ENCODE assay signal across 1 mouse cellular context in the genomic region with DNA sequence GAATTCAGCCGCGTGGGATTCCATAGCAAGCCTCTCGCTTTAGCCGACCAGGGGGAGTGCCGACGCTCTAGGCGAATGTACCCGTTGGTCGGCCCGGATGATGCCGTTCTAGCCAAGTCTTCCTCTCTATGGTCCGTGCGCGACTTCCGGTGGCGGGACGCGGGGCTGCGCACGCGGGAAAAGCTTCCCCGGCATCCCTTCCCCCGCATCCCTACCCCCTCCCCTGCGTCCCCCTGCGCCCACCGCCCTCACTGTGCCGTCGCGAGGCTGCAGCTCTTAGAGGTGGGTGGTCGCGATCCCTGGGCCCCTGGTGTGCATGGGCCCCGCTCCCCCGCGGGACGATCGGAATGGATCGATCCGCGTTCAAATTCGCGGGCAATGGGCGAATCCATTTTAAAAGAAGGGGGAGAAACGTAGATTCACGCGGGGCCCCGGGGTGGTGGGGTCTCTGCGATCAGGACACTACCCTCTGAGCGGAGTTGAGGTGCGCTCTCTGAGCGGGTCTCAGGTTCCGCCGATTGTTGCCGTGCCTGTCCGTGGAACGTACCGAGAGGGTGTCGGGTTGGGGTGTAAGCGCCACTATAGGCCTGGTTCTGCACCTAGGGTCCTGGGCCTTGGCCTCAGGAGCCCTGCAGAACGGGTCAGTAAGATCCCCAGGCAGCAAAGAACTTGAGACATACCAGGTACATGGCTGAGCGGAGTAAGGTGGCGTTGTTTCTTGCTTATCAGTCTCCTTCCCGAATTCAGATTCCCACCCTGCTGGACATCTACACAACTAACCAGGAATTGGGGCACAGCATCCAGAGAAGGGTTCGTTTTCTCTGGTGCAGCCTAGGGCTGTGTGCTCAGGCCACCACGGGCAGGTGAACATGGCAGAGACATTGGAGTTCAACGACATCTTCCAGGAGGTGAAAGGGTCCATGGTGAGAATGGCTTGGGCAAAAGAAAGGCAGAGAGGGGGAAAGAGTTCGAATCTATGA.
TF ChIP-seq lines count a peak whose summit lies in the region.

Gene Ssrp1, plus strand, starts transcription at position 188 of the 980 bp plus-strand sequence.
Gene P2rx3, minus strand, starts transcription at position 416 of the 980 bp plus-strand sequence.

TF ChIP-seq in CH12.LX, 34 proteins besides CTCF, POLR2A, EP300 and RAD21:
- TF ChIP-seq HCFC1 (IDR thresholded peaks at IDR 0.05; ENCODE audit: low read depth, low read length) (peak; percentile 89), NELFE (IDR thresholded peaks at IDR 0.05; ENCODE audit: low read depth, low read length) (peak; percentile 93), UBTF (IDR thresholded peaks at IDR 0.05; ENCODE audit: low read depth, low read length) (peak; percentile 76; the same call in 1 of the 2 replicates), NRF1 (IDR thresholded peaks at IDR 0.05; ENCODE audit: low read depth, low read length) (peak; percentile 75), SMC3 (IDR thresholded peaks at IDR 0.05; ENCODE audit: low read depth, low read length) (no peak), MAX (IDR thresholded peaks at IDR 0.05; ENCODE audit: low read length) (peak; percentile 90), MAFK (IDR thresholded peaks at IDR 0.05; ENCODE audit: insufficient replicate concordance, low read length) (no peak), ZNF384 (IDR thresholded peaks at IDR 0.05; ENCODE audit: low read depth, low read length) (no peak), CHD1 (IDR thresholded peaks at IDR 0.05; ENCODE audit: low read depth, low read length) (peak; percentile 74), MXI1 (IDR thresholded peaks at IDR 0.05; ENCODE audit: low read depth, low read length) (peak; percentile 80), TBP (conservative IDR thresholded peaks at IDR 0.05; ENCODE audit: low read depth, low read length) (peak; percentile 93), ZMIZ1 (IDR thresholded peaks at IDR 0.05; ENCODE audit: low read depth, low read length) (peak; percentile 73; the same call in 1 of the 2 replicates), ETS1 (conservative IDR thresholded peaks at IDR 0.05; ENCODE audit: low read depth, low read length) (peak; percentile 38; the same call in 1 of the 2 replicates), E2F4 (IDR thresholded peaks at IDR 0.05; ENCODE audit: insufficient replicate concordance, low read depth, low read length) (peak; percentile 92; the same call in 1 of the 2 replicates), PAX5 (IDR thresholded peaks at IDR 0.05; ENCODE audit: low read length) (no peak), IRF4 (IDR thresholded peaks at IDR 0.05; ENCODE audit: low read depth, low read length) (peak; percentile 70), MYC (IDR thresholded peaks at IDR 0.05; ENCODE audit: low read depth, low read length) (peak; percentile 93), GABPA (IDR thresholded peaks at IDR 0.05; ENCODE audit: insufficient replicate concordance, low read depth, low read length) (peak; percentile 77; the same call in 1 of the 2 replicates), POLR2AphosphoS2 (IDR thresholded peaks at IDR 0.05; ENCODE audit: low read depth, low read length) (peak; percentile 60; the same call in 1 of the 2 replicates), ELF1 (IDR thresholded peaks at IDR 0.05; ENCODE audit: low read depth, low read length) (peak; percentile 85), MEF2A (IDR thresholded peaks at IDR 0.05; ENCODE audit: borderline replicate concordance, low read depth, low read length) (peak; percentile 66; the same call in 1 of the 2 replicates), JUND (conservative IDR thresholded peaks at IDR 0.05; ENCODE audit: low read depth, low read length) (no peak), BHLHE40 (IDR thresholded peaks at IDR 0.05; ENCODE audit: low read depth, low read length) (peak; percentile 40; the same call in 1 of the 2 replicates), TCF12 (IDR thresholded peaks at IDR 0.05; ENCODE audit: low read depth, low read length) (peak; percentile 94), CHD2 (IDR thresholded peaks at IDR 0.05; ENCODE audit: low read length) (peak; percentile 71; the same call in 1 of the 2 replicates), SIN3A (IDR thresholded peaks at IDR 0.05; ENCODE audit: low read length) (peak; percentile 87), KAT2A (IDR thresholded peaks at IDR 0.05; ENCODE audit: insufficient replicate concordance, low read length) (peak; percentile 93), USF2 (conservative IDR thresholded peaks at IDR 0.05; ENCODE audit: low read depth, low read length) (no peak)
